Mouse (Mus musculus): ENCODE data around the gene Ccdc183.

Ccdc183 gene

GRCm38 (mm10) chr2:25617578-25617977 lies at the start of gene Ccdc183:
Ccdc183 (minus strand) TSS chr2:25617678.
- DNase-seq: no peak

GRCm38 (mm10) chr2:25666516-25666915 lies 49.0 kb upstream of the Ccdc183 start:
- DNase-seq: no peak

GRCm38 (mm10) chr2:25664125-25664524 lies 46.6 kb upstream of the Ccdc183 start:
- no peak for DNase-seq

GRCm38 (mm10) chr2:25663511-25663910 lies 46.0 kb upstream of the Ccdc183 start:
- DNase-seq: peak; percentile 63

- DNase-seq: no peak
Measured at GRCm38 (mm10) chr2:25661245-25661970, 43.9 kb upstream of the Ccdc183 start.

GRCm38 (mm10) chr2:25660279-25660678 lies 42.8 kb upstream of the Ccdc183 start:
- no peak for DNase-seq

GRCm38 (mm10) chr2:25657652-25658051 lies 40.2 kb upstream of the Ccdc183 start, which contains the start of gene Lcn5:
Lcn5 (plus strand) TSS chr2:25657952.
- DNase-seq: no peak

GRCm38 (mm10) chr2:25657246-25657645 lies 39.8 kb upstream of the Ccdc183 start:
- no peak for DNase-seq

- no peak for DNase-seq
Measured at GRCm38 (mm10) chr2:25656691-25657090, 39.2 kb upstream of the Ccdc183 start.

- no peak for DNase-seq
Measured at GRCm38 (mm10) chr2:25654502-25654901, 37.0 kb upstream of the Ccdc183 start.

GRCm38 (mm10) chr2:25652902-25653301 lies 35.4 kb upstream of the Ccdc183 start, which contains the start of gene Lcn8:
Lcn8 (plus strand) TSS chr2:25653120.
- DNase-seq: no peak

- DNase-seq: peak; percentile 31
Measured at GRCm38 (mm10) chr2:25639890-25640289, 22.4 kb upstream of the Ccdc183 start.

- DNase-seq: no peak
Measured at GRCm38 (mm10) chr2:25634046-25634445, 16.6 kb upstream of the Ccdc183 start.

GRCm38 (mm10) chr2:25633616-25634015 lies 16.1 kb upstream of the Ccdc183 start:
- no peak for DNase-seq

GRCm38 (mm10) chr2:25628738-25629137 lies 11.3 kb upstream of the Ccdc183 start:
- peak; percentile 53 for DNase-seq

- DNase-seq: no peak
Measured at GRCm38 (mm10) chr2:25627811-25628210, 10.3 kb upstream of the Ccdc183 start, which contains the start of gene Fcna. Fcna (minus strand) TSS chr2:25628030.

- DNase-seq: no peak
Measured at GRCm38 (mm10) chr2:25625986-25626385, 8.5 kb upstream of the Ccdc183 start.

- DNase-seq: peak; percentile 94
Measured at GRCm38 (mm10) chr2:25621229-25622200, 4.0 kb upstream of the Ccdc183 start, which contains the start of gene Tmem141. Tmem141 (minus strand) TSS chr2:25622005.

- DNase-seq: no peak
Measured at GRCm38 (mm10) chr2:25620852-25621228, 3.4 kb upstream of the Ccdc183 start.

GRCm38 (mm10) chr2:25620386-25620785 lies 2.9 kb upstream of the Ccdc183 start:
- DNase-seq: no peak

GRCm38 (mm10) chr2:25616398-25616797 lies 1.1 kb downstream of the Ccdc183 start:
- DNase-seq: no peak

- no peak for DNase-seq
Measured at GRCm38 (mm10) chr2:25608671-25609070, 8.8 kb downstream of the Ccdc183 start.
